Mouse (Mus musculus) liver, postnatal 0 days (tissue): ENCODE data around the gene Chrm4. TPM values are rescaled to one million over a fixed set of nuclear protein-coding genes. Genes with fewer than 3 reads are reported as not detected.

Experiments used
- ATAC-seq: fragments of 200-750 bp; cut with Nextera tagmentation; 2 replicates; pipeline ENCODE4 v1.8.0; 2017; ENCODE audit warnings: mild to moderate bottlenecking, moderate library complexity
- DNase-seq: peaks from one replicate; pipeline ENCODE4 v3.0.0-alpha.2; 2016
- H3K27ac ChIP-seq: fragments of 300-500 bp; sonication (generic); 2 replicates; pipeline ENCODE4 v1.5.1; 2014; ENCODE audit warnings: antibody characterized with exemption, moderate library complexity, mild to moderate bottlenecking, low read depth
- H3K27me3 ChIP-seq: fragments of 300-500 bp; sonication (generic); 2 replicates; pipeline ENCODE4 v1.6.1; 2014; ENCODE audit warnings: low read length, control low read depth, mixed read lengths; ENCODE audit not compliant: insufficient read depth
- H3K36me3 ChIP-seq: fragments of 300-500 bp; sonication (generic); replicated peaks from 2 replicates; pipeline ENCODE4 v1.6.1; 2014; ENCODE audit warnings: mild to moderate bottlenecking, control low read depth, low read length, moderate library complexity, mixed read lengths; ENCODE audit not compliant: insufficient read depth
- H3K4me1 ChIP-seq: fragments of 300-500 bp; sonication (generic); 2 replicates; pipeline ENCODE4 v1.6.1; 2014; ENCODE audit warnings: antibody characterized with exemption, mild to moderate bottlenecking, control low read depth; ENCODE audit not compliant: insufficient read depth
- H3K4me2 ChIP-seq: fragments of 300-500 bp; sonication (generic); 2 replicates; pipeline ENCODE4 v1.6.1; 2014; ENCODE audit warnings: low read depth, mild to moderate bottlenecking, low read length, moderate library complexity, mixed read lengths
- H3K4me3 ChIP-seq: fragments of 300-500 bp; sonication (generic); 2 replicates; pipeline ENCODE4 v1.5.1; 2014; ENCODE audit warnings: low read depth, low read length
- H3K9ac ChIP-seq: fragments of 300-500 bp; sonication (generic); replicated peaks from 2 replicates; pipeline ENCODE4 v1.6.1; 2014; ENCODE audit warnings: mild to moderate bottlenecking, moderate library complexity
- H3K9me3 ChIP-seq: fragments of 300-500 bp; sonication (generic); 2 replicates; pipeline ENCODE4 v1.6.1; 2016; ENCODE audit warnings: mild to moderate bottlenecking, control low read depth, low read length, mixed read lengths
- CTCF ChIP-seq: sonication (generic); IDR thresholded peaks from 2 replicates; pipeline ENCODE4 v1.5.1; 2016; ENCODE audit warnings: antibody characterized with exemption, low read depth
- EP300 ChIP-seq: IDR thresholded peaks from 2 replicates; pipeline ENCODE4 v1.6.1; 2016; ENCODE audit warnings: antibody characterized with exemption, low read depth, mild to moderate bottlenecking
- WGBS: fragments of 180-500 bp; shearing (Covaris S2); extraction: QIAGEN DNeasy Blood & Tissue Kit; methylation state at CpG from one replicate; pipeline ENCODE4 v1.1.7; 2014; ENCODE audit not compliant: insufficient replicate concordance; 5-methylcytosine and 5-hydroxymethylcytosine counted together
- polyA plus RNA-seq: library from polyadenylated mRNA; unstranded; fragments of >200 nt; fragmentation: Nextera tagmentation; extraction: Ambion mirVana; gene quantifications from 2 replicates; pipeline ENCODE4 v1.2.1, GENCODE M21; 2015

Gene Chrm4
- polyA plus RNA-seq, 1 experiment from 2014 or later: not detected

DNA sequence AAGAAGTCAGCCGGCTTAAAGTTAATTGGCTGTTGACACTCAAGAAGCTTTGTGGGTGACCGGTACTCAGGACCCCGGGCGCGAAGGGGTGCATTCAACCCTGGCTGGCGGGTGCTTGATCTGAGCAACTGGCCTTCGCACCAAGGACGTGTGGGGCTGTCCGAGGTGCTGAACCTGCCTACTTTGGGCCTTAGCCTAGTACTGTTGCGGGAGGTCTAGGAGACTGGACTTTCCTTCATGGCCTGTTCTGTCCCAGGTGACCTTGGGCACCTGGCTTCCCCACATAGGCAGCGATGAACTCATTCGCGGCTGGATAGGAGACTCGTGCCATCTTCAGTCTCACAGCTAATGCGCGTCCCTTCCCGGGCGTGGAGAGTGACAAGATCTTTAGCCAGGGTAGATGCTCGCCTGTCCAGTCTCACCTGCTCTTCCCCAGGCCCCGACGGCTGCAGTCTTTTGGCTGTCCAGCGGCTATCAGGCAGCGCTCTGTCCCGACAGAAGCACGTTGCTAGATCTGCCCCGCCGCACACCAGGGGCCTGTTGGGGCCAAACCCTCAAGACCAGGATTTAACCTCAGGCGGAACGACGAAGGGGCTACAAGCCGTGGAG lies 5.8 kb upstream of the Chrm4 start:
- peak overlapping the region; percentile 52 for H3K4me3 ChIP-seq
- no peak for TF ChIP-seq CTCF
- no peak for TF ChIP-seq EP300
- DNase-seq (peak; percentile 78), ATAC-seq (peak; percentile 47)
- no peak overlapping the region for H3K27ac ChIP-seq
- H3K9me3 ChIP-seq: no peaks in the 10 kb centered on the region
- H3K4me2 ChIP-seq: peak overlapping the region; percentile 80
- no peak overlapping the region for H3K9ac ChIP-seq
- H3K4me1 ChIP-seq: peaks cover 30% of the 10 kb centered on the region
- H3K36me3 ChIP-seq: peaks cover 13% of the 10 kb centered on the region
- 4% methylated on average over 31 of the region's 31 CpGs for WGBS
- H3K27me3 ChIP-seq: peaks cover 49% of the 10 kb centered on the region

DNA sequence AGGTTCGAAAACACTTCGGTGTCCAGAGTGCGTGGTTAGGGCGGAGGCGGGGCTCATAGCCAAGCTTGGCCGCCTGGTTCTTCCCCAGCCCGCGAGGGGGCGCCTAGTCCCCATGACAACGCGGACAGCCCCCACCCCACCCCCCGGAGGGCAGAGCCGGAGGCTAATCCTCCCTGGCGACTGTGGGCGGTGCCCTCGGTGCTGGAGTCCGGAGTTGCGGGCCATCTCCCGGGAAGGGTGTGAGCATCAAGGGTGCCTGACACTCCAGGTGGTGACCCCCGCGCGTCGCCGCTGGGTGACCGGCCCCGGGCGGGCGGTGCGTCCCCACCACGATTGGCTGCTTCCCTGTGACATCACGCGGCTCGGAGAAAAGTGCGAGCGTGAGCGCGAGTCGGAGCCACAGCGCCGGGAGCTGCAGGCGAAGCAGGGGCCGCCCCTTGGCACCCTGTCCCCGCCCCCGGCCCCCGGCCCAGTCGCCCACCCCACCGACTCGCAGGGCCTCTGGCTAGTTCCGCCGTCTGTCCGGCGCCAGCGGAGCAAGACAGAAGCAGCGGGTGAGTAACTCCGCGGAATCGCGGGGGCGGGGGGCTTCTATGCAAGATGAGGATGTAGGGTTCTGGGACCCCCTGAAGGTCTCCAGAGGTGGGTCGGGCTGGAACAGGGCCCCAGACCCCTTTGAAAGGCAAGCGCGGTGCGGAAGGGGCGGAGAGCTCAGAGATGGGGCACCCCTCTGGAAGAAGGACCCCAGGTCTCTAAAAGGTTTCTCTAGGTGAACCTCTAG lies 5.1 kb upstream of the Chrm4 start:
- peak overlapping the region; percentile 80 for H3K4me2 ChIP-seq
- peaks cover 30% of the 10 kb centered on the region for H3K4me1 ChIP-seq
- H3K36me3 ChIP-seq: peaks cover 13% of the 10 kb centered on the region
- no peaks in the 10 kb centered on the region for H3K9me3 ChIP-seq
- DNase-seq (peak; percentile 68), ATAC-seq (peak; percentile 54)
- H3K27me3 ChIP-seq: peaks cover 49% of the 10 kb centered on the region
- peak overlapping the region; percentile 52 for H3K4me3 ChIP-seq
- no peak overlapping the region for H3K9ac ChIP-seq
- TF ChIP-seq EP300 (no peak), CTCF (peak; percentile 58)
- no peak overlapping the region for H3K27ac ChIP-seq
- under 1% methylated on average over 64 of the region's 64 CpGs for WGBS

- Histone ChIP-seq H3K4me3 (peak overlapping the region; percentile 52), H3K27me3 (peaks cover 49% of the 10 kb centered on the region), H3K4me1 (peaks cover 30% of the 10 kb centered on the region), H3K36me3 (peaks cover 6% of the 10 kb centered on the region), H3K27ac (no peak overlapping the region), H3K9ac (no peak overlapping the region), H3K9me3 (no peaks in the 10 kb centered on the region), H3K4me2 (peak overlapping the region; percentile 80)
- 4% methylated on average over 33 of the region's 37 CpGs for WGBS
- DNase-seq (peak; percentile 22), ATAC-seq (no peak)
- TF ChIP-seq EP300 (no peak), CTCF (no peak)
These were observed 4.2 kb upstream of the Chrm4 start for GRCm38 (mm10) chr2:91922586-91923414.

DNA sequence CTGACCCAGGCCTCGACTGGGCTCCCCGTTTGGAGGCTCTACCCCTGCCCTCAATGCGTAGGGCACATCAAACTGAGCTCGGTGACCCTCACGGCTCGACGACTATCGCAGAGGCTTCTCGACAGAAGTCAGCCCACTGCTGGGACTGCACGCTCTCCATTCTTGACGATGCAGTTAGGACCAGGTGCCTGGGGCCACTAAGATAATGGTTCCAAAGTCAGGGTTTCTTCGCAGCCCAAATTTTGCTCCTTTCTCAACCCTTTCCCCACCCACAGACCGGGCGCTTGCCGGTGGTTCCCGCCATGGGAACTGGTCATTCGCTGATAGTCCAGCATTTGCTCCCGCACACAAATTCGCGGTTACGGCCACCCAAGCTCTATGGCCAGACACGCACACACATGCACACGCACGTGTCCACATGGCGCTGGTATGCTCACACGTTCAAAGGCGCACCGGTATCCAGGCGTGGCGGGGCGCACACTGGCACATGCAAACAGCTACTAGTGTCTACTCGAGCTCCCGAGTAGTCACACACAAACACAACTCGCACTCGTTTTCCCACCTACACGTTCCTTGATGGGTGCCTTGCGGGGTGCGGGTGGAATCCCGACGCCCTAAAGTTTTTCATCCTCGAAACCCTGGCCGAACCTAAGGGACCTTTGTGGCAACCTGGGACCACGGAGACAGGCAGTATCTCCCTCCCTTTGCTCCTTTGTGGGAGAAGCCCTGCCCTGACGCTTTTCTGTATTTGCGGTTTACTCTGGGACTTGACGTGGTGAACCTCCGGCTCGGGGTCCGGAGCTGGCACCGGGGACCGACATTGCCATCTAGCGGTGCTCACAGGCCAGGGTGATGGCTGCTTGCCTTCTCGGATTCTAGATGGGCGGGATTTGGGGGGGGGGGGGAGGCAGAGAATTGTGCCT lies 3.4 kb upstream of the Chrm4 start:
- peak; percentile 81 for TF ChIP-seq CTCF
- no peak for TF ChIP-seq EP300
- 2% methylated on average over 54 of the region's 54 CpGs for WGBS
- Histone ChIP-seq H3K4me2 (peak overlapping the region; percentile 80), H3K9ac (0 out of 2 replicates have a peak overlapping the region, but pooled peaks have one; percentile 7), H3K36me3 (no peaks in the 10 kb centered on the region), H3K4me3 (peak overlapping the region; percentile 52), H3K27ac (no peak overlapping the region), H3K4me1 (peaks cover 30% of the 10 kb centered on the region), H3K9me3 (no peaks in the 10 kb centered on the region), H3K27me3 (peaks cover 55% of the 10 kb centered on the region)
- ATAC-seq: peak; percentile 37; the same call in 1 of the 2 replicates
- peak; percentile 79 for DNase-seq

DNA sequence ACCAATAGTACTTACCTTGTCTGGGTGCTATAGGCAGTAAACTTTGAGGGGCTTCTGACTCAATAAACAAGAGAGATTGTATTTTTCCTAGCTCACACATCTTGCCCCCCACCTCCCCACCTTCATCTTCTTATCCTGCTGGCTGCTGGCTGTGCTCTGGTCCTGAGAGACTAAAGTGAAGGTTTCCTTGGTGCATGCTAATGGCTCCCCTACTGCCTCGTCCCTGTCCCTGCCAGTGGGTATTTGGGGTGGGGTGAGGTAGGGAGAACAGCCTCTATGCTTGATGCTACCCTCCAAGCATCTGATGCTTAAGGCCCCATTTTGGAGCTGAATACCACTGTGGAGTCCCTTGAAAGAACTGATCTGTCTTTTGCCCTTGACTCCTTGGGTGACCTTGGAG lies 2.3 kb upstream of the Chrm4 start:
- no peak for DNase-seq
- no peak overlapping the region for H3K4me3 ChIP-seq
- no peaks in the 10 kb centered on the region for H3K36me3 ChIP-seq
- TF ChIP-seq EP300 (no peak), CTCF (no peak)
- no peak overlapping the region for H3K4me2 ChIP-seq
- WGBS: 81% methylated on average over 1 of the region's 1 CpGs
- H3K9ac ChIP-seq: no peak overlapping the region
- H3K27ac ChIP-seq: no peak overlapping the region
- H3K27me3 ChIP-seq: peaks cover 57% of the 10 kb centered on the region
- peaks cover 30% of the 10 kb centered on the region for H3K4me1 ChIP-seq
- H3K9me3 ChIP-seq: no peaks in the 10 kb centered on the region
- ATAC-seq: no peak
